ENCODE assay signal across 11 mouse cellular contexts in the genomic region with DNA sequence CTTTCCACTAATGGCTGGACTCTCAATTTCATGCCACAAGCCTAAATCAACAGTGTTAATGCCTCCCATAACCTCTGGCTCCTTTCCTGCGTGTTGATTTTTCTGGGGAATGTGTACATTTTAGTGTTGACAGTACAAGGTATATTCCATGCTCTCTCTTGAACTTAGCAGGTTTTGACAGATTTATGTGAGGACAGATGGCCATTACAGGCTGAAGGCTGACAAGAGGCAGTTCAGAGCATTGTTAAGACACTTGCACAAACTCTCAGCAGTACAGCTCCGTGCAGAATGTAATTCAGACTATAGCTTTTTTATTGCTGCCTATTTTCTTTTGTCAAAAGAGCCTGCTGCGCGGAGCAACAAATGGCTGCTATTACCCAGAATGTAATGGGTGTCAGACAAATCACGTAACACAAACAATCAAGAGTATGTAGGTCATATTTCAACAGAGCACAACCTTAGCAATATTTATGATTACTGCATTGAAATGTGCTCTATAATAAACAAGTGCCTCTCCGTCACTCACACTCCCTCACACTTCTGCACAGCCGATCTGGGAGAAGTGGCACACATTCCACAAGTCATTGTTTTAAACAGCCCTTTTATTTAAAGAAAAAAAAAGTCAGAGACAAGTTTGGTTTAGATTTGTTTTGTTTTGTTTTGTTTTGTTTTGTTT.
DNase-seq lines count a peak whose midpoint lies in the region; ATAC-seq and TF ChIP-seq lines count a peak whose summit lies in the region.
"Had no signal": no experiment of that assay in that cellular context is flagged by ENCODE, and none has a peak within 500 bp of the region (broad histone marks: within the 10 kb centered on the region; RNA-seq: fewer than 3 reads in every experiment).

No protein-coding gene starts in this region.

- peaks cover 23% of the 10 kb centered on the region for H3K4me1 ChIP-seq in heart, postnatal 0 days (ENCODE audit: control insufficient read depth, insufficient read depth)
- peaks cover 10% of the 10 kb centered on the region; the same call in 1 of the 2 replicates for H3K4me1 ChIP-seq in lung, embryonic 16.5 days (replicated peaks; ENCODE audit: control insufficient read depth, insufficient read depth, low read length)
- no peaks in the 10 kb centered on the region; the same call in 1 of the 2 replicates for H3K4me1 ChIP-seq in lung, adult 2 months (ENCODE audit: control insufficient read depth, insufficient read depth, low read length)
- H3K4me1 ChIP-seq in neural tube, embryonic 13.5 days (replicated peaks), result peaks cover 18% of the 10 kb centered on the region

- peak overlapping the region; percentile 78 for H3K27ac ChIP-seq in heart, postnatal 0 days (ENCODE audit: low read depth)
- no peak overlapping the region for H3K27ac ChIP-seq in lung, embryonic 16.5 days (ENCODE audit: low read length)
- no peak overlapping the region for H3K27ac ChIP-seq in neural tube, embryonic 13.5 days (replicated peaks)

- H3K36me3 ChIP-seq in heart, postnatal 0 days (replicated peaks; ENCODE audit: control insufficient read depth, insufficient read depth, low read length), result peaks cover 9% of the 10 kb centered on the region
- no peaks in the 10 kb centered on the region for H3K36me3 ChIP-seq in lung, embryonic 16.5 days (ENCODE audit: control insufficient read depth, insufficient read depth, low read length)
- peaks cover 4% of the 10 kb centered on the region for H3K36me3 ChIP-seq in neural tube, embryonic 13.5 days

- no peak for ATAC-seq in heart, postnatal 0 days (ENCODE audit: insufficient read depth, low read depth)
- peak; percentile 91 for ATAC-seq in lung, embryonic 16.5 days (ENCODE audit: low read depth)
- peak; percentile 77 for ATAC-seq in neural tube, embryonic 13.5 days (ENCODE audit: low read depth)
- ATAC-seq: forebrain, postnatal 0 days had no signal

- no peak overlapping the region for H3K9ac ChIP-seq in heart, postnatal 0 days (replicated peaks; ENCODE audit: low read depth, low read length)
- H3K9ac ChIP-seq in lung, embryonic 16.5 days (ENCODE audit: low read length), result no peak overlapping the region
- no peak overlapping the region for H3K9ac ChIP-seq in neural tube, embryonic 13.5 days
- H3K9ac ChIP-seq: forebrain, postnatal 0 days had no signal

- TF ChIP-seq POLR2A in lung, adult 2 months (IDR thresholded peaks at IDR 0.05; ENCODE audit: borderline replicate concordance, extremely low read depth, low read depth, low read length), result no peak

- H3K9me3 ChIP-seq in heart, postnatal 0 days (replicated peaks; ENCODE audit: control insufficient read depth, low read length), result no peaks in the 10 kb centered on the region
- no peaks in the 10 kb centered on the region for H3K9me3 ChIP-seq in lung, embryonic 16.5 days (ENCODE audit: control insufficient read depth, low read length)
- H3K9me3 ChIP-seq in neural tube, embryonic 13.5 days, result no peaks in the 10 kb centered on the region

- H3K4me2 ChIP-seq in heart, postnatal 0 days (ENCODE audit: low read depth, low read length), result no peak overlapping the region
- H3K4me2 ChIP-seq in lung, embryonic 16.5 days (ENCODE audit: low read depth, low read length), result 0 out of 2 replicates have a peak overlapping the region, but pooled peaks have one; percentile 20
- peak overlapping the region; percentile 14; the same call in 1 of the 2 replicates for H3K4me2 ChIP-seq in neural tube, embryonic 13.5 days

- no peaks in the 10 kb centered on the region for H3K27me3 ChIP-seq in heart, postnatal 0 days (ENCODE audit: control insufficient read depth, insufficient read depth, low read length)
- no peaks in the 10 kb centered on the region for H3K27me3 ChIP-seq in lung, embryonic 16.5 days (ENCODE audit: control insufficient read depth, insufficient read depth, low read depth, low read length)
- H3K27me3 ChIP-seq in neural tube, embryonic 13.5 days, result peaks cover 39% of the 10 kb centered on the region

- 32% methylated on average over 7 of the region's 7 CpGs for WGBS in heart, postnatal 0 days
- 19% methylated on average over 7 of the region's 7 CpGs for WGBS in lung, embryonic 16.5 days
- 35% methylated on average over 7 of the region's 7 CpGs for WGBS in lung, adult 2 months
- WGBS in neural tube, embryonic 13.5 days, result 9% methylated on average over 7 of the region's 7 CpGs

- no peak for TF ChIP-seq EP300 in heart, postnatal 0 days (IDR thresholded peaks at IDR 0.05; ENCODE audit: low read depth)

- no peak overlapping the region for H3K4me3 ChIP-seq in heart, postnatal 0 days (ENCODE audit: low read depth, low read length)
- H3K4me3 ChIP-seq in lung, embryonic 16.5 days (ENCODE audit: low read length), result no peak overlapping the region
- no peak overlapping the region for H3K4me3 ChIP-seq in lung, adult 2 months (replicated peaks; ENCODE audit: extremely low read depth, low read depth, low read length)
- no peak overlapping the region for H3K4me3 ChIP-seq in neural tube, embryonic 13.5 days

- no peak for TF ChIP-seq CTCF in heart, postnatal 0 days (IDR thresholded peaks at IDR 0.05; ENCODE audit: low read depth)
- TF ChIP-seq CTCF in lung, adult 2 months (IDR thresholded peaks at IDR 0.05; ENCODE audit: insufficient read depth, low read length), result no peak

- DNase-seq in heart, postnatal 0 days (ENCODE audit: low spot score), result no peak
- DNase-seq in heart, adult 11 months, result no peak
- no peak for DNase-seq in lung, adult 2 months
- peak; percentile 88 for DNase-seq in hindlimb bud, embryonic 11.5 days (ENCODE audit: extremely low spot score, low read depth, low spot score)
- DNase-seq in ovary, adult 18-20 months (ENCODE audit: low spot score), result no peak
- DNase-seq in adrenal gland, postnatal 10 days, result no peak
- DNase-seq: cerebellum, postnatal 14 days; forebrain, postnatal 0 days; thymus, postnatal 25 days had no signal
